Mouse (Mus musculus): ENCODE results near the gene Fam173b. TPM values are rescaled to one million over a fixed set of nuclear protein-coding genes. Genes with fewer than 3 reads are reported as not detected.
A peak's percentile ranks its signal among the peaks of the same experiment; 100 is the strongest.
"Not testable (repeated sequence)": the region's sequence is repeated elsewhere in the genome, so short reads cannot be mapped to it uniquely, and the experiment has no call there.

The Fam173b gene
- 17.1 and 21.7 TPM in 2 replicates for total RNA-seq (2021)
- long read RNA-seq, experiment 1, full-length matches to known transcripts, result 16 of 23 reads
- long read RNA-seq, experiment 1, partial matches to known transcripts, result 1 of 23 reads
- long read RNA-seq, experiment 1, other reads (novel, unspliced or antisense), result 6 of 23 reads
- long read RNA-seq, experiment 2, full-length matches to known transcripts, result 19 of 26 reads
- long read RNA-seq, experiment 2, partial matches to known transcripts, result 1 of 26 reads
- long read RNA-seq, experiment 2, other reads (novel, unspliced or antisense), result 6 of 26 reads

DNA sequence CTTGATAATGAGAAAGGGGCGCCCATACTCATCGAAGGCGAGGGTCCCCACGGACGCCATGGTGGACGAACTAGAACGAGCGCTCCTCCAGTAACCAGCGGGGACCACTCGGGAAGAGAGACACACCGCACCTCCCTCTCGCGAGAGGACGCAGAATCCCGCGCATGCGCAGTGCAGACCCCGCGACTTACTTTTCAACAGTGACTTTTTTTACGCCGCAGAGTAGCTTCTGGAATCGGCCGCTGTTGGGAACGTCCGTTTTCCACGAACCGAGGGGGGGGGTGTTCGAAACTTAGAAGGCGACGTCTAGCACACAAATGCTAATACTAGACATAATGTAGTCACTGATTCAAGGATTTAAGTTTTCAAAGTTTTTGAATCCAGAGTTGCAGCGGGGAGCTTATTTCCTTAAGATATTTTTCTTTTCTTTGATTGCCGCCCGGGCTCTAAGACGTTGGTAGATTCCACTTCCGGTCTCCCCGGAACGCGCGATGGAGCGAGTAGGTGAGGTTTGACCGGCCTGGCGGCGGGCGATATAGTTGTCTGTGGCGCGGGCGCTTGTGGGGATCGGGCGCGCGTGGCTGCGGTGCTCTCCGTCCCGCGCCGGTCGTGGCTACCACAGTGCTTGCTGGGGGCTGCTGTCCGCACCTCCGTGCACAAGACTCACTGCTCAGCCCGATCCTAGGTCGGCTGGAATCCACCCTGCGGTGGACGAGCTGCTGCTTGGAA is at the start of gene Fam173b, which contains the start of gene Cct5:
TSS of gene Fam173b (plus strand) at position 207 of the 729 bp plus-strand sequence.
TSS of gene Cct5 (minus strand) at position 159 of the 729 bp plus-strand sequence.
- peak; percentile 98 for DNase-seq

DNA sequence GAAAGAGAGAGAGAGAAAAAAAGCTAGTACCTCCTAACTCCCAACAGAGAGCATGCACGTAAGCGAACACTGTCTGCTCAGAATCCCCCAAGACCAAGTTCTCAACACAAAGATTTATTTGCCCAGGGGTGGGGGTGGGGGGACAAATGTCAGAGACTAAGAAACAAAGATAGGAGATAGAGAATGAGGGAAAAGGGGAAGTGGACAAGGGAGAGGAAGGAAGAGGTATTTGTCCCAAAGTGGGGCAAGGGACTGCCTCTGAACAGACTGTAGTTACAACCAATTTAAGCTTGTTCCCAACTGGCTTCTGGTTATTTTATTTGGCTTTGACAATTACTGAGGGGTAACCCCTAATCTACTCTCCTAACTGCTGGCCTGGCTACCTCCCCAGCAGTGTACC is 46.8 kb upstream of the Fam173b start:
- DNase-seq, result no peak

DNA sequence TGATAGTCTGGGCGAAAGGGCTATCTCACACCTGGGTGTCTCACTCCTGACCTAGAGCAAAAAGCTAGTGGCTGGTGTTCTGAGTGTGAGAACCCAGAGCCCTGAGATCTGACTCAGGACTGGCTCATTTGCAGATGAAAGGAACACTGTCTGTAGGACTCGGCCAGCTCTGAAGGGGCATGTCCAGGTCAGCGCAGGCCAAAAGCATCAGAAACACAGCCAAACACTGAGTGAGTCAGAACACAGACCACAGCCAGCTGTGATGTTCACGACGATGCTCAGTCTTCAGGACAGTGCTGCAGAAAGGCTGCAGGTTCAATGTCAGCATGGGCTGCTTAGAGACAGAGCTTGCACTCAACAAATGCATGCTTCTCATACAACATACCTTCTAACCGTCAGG is 40.3 kb upstream of the Fam173b start:
- peak; percentile 25 for DNase-seq

DNA sequence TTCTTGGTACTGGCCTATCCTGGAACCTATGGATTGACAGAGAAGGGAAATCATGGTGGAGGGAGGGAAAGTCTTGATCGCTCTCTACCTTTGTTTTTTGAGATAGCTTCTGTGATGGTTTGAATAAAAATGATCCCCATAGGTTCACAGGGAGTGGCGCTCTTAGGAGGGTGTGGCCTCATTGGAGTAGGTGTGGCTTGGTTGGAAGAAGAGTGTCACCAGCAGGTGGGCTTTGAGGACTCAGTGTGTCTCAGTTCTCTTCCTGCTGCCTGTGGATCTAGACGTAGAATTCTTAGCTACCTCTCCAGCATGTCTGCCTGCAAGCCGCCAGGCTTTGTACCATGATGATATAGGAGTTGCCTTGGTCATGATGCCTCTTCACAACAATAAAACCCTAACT is 39.7 kb upstream of the Fam173b start:
- no peak for DNase-seq

DNA sequence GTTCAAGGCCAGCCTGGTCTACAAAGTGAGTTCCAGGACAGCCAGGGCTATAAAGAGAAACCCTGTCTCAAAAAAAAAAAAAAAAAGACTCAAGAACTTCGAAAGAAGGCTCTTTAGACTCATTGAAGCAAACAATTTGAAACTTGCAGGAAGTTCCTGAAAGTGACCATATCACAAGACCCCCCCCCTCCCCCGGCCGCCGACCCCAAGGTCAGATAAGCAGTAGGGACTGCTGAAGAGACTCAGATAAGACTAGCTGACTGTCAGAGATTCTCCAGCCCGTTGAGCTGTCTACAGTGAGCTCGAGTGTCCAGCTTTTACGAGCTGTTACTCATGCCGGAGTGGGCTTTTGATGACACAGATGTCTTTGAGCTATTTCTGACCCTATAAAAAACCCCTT is 38.8 kb upstream of the Fam173b start:
- DNase-seq, result no peak

DNA sequence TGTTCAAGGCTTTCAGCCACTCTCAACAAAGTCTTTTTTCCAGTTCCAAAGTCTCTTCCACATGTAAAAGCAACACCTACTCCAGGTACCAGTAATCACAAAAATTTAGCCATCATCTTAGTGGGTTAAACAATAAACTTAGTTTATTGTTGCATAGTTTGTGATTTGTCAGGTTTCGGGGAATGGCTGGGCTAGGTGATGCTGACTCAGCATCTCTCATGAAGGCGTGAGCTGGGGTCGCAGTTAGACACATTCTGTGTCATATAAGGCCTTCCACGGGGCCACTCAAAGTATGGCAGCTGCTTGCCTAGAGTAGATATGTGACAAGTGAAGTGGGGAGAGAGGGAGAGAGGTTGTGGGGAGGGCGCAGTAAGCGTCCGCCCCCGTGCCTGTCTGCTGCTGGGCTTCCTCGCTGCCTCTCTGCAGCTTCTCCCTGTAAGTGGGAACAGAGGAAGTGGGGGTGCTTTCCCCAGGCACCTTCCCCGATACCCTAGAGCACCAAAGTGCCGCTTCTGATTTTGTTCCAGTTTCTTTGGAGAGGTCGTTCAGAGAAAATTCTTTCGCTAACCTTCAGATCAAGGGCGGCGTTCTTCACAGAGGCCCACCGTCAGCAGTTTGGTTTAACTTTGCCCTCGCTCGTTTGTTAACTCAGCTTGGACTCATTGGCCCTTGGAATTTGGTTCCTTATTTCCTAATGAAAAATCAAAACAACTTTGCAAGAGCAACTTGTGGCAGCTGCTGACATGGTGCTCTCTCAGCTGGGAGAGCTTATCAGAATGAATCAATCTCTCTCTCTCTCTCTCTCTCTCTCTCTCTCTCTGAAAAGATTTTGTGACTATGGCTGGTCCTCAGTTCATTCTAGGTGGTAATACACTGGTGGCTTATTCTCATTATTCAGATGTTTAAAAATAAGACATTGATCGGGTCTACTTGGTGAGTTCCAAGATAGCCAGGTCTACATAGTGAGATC is 37.8 kb upstream of the Fam173b start:
- peak; percentile 79 for DNase-seq

DNA sequence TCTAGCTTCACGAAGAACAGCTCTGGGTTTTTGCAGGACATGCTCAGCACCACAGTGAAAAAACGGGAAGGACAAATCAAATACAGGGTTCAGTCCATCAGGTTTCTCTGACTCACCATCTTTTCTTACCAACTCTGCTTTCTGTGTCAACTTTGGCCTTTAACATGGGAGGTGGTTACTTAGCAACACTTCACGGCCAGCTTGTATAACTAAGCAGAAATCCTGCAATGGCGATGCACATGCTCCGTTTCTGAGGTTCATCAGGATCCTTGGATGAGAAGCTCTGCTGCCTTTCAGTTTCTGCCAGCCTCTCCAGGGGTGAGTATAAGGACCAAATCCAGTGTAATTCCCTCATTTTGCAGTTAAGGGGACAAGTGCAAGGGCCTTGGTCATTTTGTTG is 36.5 kb upstream of the Fam173b start, which contains the start of gene Cmbl:
TSS of gene Cmbl (plus strand) at position 206 of the 400 bp plus-strand sequence.
- peak; percentile 56 for DNase-seq

DNA sequence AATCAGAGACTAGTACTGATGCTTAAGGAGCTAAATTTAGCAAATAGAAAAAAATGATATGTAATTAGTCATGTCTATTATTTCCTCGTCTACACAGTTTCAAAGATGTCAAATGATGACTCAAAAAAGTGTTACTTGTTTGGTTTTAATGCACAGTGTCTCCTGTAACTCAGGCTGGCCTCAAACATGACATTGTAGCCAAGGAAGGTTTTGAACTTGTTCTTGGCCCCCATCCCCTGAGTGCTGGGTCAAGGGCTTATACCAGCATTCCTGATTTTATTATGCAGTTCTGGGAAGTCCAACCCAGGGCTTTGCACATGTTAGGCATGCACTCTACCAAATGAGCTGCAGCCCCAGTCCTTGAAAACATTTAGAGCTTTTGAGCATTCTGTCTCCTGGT is 35.9 kb upstream of the Fam173b start:
- no peak for DNase-seq

DNA sequence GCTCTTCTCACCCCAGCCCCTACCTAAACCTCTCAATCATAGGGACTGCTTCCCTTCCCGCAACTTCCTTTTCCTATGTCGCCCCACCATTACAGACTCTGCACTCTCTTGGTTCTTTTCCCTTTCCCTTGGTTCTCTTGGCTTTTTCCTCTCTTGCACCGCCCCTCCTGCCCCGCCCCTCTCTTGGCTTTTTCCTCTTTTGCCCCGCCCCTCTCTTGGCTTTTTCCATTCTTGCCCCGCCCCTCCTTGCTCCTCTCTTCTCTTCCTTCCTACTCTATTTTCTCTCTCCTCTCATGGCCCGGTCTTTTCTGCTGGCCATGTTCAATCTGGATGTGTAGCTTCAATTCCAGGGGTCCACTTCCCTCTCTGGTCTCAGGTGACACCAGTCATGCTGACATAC is 34.2 kb upstream of the Fam173b start:
- peak; percentile 50 for DNase-seq

DNA sequence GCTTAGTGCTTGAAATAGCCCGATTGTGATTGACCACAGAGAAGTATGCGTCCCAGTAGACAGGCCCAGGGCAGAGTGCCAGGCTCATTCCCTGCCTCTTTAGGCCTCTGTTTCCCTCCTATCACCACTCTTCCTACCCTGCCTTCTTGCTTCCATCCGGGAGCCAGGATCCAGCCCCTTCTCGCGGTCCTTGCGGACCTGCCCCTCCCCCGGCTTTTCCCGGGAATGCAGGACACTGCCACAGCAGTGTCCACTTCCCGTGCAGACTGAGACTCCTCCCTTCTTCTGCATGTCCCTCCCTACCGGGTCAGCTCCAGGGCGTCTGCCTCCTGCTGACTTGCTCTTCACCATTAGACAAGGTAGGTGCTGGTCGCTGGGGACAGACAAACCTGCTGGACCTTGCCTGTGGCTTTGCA is 33.1 kb upstream of the Fam173b start:
- peak; percentile 90 for DNase-seq

DNA sequence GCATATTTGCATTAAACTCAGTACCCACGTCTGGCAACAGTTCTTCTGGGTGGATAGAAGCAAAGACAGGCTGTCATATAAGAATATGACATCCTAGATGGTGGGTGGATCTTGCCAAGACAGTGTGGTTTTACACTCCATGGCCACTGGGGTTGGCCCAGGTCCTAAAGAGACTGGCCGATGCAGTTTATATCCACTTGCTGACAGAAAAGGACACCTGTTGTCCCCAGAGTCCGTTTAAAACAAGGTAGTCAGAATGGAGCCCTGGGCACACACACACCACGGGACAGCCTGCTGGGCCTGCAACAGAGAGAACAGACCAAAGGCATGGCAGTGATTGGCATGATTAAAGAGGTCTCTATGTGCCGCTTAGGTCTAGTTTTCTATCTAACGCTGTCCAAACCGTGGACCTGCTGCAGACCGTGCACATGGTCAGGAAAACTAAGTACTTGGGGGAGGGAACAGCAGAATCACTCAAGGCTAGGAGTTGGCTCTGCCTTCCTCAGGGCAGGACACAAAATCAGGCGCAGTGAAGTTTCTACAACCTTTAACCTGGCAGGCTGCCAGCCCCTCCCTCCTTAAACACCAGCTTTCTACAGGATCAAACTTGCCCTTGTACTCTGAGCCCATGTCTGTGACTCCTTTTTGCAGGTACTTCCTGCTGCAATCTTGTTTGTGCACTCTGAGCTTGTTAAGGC is 32.2 kb upstream of the Fam173b start:
- peak; percentile 80 for DNase-seq

DNA sequence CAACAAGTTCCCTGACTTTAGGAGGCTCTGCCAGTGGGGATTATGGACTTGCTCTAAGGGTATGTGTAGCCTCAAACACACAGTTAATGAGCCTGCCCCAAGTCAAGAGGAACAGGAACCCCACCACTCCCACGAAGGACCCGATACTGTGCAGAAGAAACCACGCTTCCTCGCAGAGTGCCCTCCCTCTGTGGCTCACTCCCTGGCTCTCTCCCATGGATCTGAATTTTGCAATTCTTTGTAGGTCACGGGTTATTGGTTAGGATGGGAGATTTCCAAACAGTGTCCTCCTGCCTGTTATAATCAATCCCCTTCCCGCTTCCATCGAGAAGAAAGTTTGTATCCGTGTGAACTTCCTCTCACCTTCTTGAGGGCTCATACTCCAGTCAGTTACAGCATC is 30.7 kb upstream of the Fam173b start:
- peak; percentile 44 for DNase-seq

DNA sequence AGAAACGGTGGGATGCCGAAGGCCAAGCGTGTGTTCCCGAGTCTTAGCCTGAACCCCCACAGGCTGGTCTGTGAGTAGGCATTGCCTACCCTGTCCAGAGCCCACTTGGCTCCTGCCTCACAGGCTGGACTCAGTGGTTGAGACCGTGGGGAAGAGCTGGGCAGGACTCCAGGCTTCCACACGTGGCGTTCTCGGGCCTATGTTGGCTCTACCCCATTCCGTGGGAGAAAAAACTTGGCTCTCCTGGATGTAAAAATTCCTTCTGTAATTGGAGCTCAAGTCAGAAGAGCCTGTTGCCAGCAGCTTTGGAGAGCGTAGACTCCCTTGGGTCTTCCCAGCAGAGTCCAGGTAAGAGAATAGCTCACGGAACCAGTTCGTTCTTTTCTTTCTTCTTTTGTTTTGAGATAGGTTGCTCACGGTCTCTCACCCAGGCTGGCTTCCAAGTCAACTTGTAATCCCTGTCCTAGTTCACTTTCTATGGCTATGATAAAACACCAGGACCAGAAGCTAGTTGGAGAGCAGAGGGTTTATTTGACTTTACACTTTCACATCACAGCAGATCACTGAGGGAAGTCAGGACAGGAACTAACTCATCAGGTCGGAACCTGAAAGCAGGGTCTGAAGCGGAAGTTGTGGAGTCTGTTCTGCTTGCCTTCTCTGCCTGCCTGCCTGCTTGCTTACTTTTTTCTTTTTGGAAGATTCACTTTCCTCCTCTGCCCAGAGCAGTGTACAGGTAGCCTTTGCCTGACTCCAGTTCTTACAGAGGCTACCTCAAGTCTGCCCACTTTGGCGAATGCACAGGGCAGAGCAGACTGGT is 29.5 kb upstream of the Fam173b start:
- peak; percentile 57 for DNase-seq

DNA sequence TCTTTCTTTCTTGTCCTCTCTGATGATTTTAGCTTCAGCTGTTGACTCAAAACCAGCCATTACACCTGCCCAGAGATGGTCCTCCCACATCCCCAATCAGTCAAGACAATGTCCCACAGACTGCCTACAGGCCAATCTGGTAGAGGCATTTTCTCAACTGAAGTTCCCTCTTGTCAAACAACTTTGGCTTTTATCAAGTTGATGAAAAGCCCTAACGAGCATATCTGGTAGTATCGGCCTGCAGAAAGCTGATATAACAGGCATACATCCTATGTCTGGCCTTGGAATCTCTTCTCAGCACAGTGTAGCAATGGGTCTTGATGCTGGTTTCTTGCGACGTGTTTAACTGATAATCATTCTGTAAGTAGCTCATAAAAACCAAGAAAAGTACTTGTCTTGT is 28.4 kb upstream of the Fam173b start:
- DNase-seq, result no peak

DNA sequence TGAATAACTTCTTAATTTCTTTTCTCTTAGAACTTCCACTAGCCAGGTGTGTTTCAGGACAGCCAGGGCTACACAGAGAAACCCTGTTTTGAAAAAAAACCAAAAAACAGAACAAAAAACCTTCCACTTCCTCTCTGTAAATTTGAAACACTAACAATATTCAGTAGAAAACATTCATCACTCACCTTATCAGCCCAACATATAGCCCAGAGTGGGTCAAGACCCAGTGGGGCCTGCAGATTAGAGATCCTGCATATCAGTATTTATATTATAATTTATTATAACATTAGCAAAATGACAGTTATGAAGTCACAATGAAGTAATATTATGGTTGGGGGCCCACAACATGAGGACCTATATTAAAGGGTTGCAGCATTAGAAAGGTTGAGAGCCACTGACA is 28.0 kb upstream of the Fam173b start:
- DNase-seq, result no peak

DNA sequence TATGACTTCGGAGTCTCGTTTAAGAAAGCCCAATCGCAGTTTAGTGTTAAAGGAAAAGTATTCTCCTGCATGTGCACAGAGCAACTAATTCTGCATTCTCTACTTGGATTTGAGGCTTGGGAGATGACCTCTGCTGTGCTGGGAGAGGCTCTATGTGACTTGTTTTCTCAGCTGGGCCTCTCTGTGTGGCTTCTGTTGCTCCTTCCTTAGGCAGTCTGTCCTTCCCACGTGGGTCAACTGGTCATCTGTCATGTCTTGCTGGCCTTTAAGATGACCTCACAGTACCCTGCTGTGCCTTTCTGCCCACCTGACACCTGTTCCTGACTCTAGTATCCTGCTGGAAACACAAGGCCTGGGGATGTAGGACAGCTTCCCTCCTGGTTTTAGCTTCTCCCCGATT is 25.6 kb upstream of the Fam173b start:
- no peak for DNase-seq

DNA sequence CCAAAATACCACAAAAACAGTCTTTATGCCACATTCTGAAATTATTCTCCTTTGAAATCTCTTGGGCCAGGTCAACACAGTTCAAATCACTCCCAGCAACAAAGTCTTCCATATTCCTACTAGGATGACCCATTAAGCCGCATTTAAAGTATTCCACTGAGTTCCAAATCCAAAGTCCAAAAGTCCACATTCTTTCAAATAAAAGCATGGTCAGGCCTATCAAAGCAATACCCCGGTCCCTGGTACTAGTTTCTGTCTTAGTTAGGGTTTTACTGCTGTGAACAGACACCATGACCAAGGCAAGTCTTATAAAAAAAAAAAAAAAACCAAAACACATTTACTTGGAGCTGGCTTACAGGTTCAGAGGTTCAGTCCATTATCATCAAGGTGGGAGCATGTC is 20.6 kb upstream of the Fam173b start:
- DNase-seq, result not testable (repeated sequence)

DNA sequence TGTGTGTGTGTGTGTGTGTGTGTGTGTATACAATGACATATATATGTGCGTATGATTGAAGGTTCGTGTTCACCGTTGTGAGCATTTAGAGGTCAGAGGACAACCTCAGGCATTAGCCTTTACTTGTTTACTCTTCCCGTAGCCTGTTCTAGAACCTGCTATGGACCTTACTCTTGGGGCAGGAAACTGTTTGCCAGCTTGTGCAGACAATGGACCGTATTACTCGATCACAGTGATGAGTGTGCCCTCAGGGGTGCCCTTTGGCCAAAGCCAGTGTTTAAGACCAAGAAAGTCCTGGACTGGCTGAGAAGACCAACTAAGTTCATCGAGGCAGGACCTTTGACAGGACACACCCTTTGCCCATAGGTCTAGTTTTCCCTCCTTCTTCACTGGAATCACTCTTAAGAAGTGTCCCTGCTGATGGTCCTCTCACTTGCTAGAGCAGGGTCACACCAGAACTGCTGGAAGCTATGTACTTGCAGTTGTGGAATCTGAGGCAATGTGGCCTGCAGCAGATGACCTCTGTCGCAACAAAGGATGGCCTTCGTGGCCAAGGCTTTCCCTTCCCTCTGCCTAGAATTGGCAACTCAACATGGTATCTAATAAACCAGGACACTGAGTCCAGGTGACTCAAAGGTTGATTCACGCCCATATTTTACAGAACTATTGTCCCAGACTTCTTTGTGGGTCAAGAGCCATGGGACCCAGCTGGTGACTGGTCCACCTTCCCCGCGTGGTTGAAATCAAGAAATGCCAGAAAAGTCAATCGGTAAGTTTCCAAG is 18.2 kb upstream of the Fam173b start:
- DNase-seq, result peak; percentile 75

DNA sequence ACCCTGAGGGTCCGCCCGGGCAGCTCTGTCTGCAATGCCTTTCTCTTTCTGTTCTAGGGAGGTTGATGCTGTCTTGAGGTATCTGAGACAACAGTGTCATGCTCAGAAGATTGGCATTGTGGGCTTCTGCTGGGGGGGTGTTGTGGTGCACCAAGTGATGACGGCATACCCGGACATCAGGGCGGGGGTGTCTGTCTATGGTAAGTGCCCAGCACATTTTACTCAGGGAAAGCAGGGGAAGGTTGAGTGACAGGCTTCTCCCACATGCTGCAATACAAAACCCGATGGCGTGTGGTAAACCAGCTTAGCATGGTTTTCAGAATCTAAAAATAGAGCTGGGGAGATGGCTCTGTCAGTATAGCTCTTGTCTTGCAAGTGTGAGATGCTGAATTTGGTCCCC is 16.4 kb upstream of the Fam173b start:
- no peak for DNase-seq

DNA sequence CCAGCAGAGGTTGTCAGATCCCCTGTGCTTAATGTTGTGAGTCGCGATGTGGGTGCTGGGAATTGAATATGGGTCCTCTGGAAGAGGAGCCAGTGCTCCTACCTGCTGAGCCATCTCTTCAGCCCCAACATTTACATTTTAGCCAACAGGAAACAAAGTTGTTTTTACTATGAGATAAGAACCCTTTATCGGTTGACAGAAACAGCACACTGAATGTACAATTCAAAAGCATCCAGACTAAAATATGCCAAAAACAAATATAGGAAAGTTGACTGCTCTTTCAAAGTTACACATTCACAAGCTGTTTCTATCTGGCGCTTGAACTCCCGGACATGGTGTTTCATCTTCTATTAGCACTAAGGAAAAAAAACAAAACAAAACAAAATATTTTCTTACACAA is 15.6 kb upstream of the Fam173b start:
- DNase-seq, result no peak
